Mouse (Mus musculus) lung, postnatal 14 days (tissue): Measurements from ENCODE around the gene Olfr1555-ps1.
"Not testable (repeated sequence)": the region's sequence is repeated elsewhere in the genome, so short reads cannot be mapped to it uniquely, and the experiment has no call there.

Experiments
- DNase-seq: peaks from one replicate; pipeline ENCODE4 v3.0.0; 2021

Gene Olfr1555-ps1

GRCm38 (mm10) chr19:12170062-12170599, at the start of gene Olfr1555-ps1:
TSS of gene Olfr1555-ps1 (minus strand) at chr19:12170112.
- DNase-seq = not testable (repeated sequence)

- no peak for DNase-seq
Measured at GRCm38 (mm10) chr19:12200334-12200733, 30.4 kb upstream of the Olfr1555-ps1 start, which contains the start of gene Olfr1431. TSS of gene Olfr1431 (plus strand) at chr19:12200634.

- DNase-seq = not testable (repeated sequence)
Measured at GRCm38 (mm10) chr19:12199076-12199475, 29.2 kb upstream of the Olfr1555-ps1 start.

- DNase-seq = not testable (repeated sequence)
Measured at GRCm38 (mm10) chr19:12175431-12175830, 5.5 kb upstream of the Olfr1555-ps1 start.

DNA sequence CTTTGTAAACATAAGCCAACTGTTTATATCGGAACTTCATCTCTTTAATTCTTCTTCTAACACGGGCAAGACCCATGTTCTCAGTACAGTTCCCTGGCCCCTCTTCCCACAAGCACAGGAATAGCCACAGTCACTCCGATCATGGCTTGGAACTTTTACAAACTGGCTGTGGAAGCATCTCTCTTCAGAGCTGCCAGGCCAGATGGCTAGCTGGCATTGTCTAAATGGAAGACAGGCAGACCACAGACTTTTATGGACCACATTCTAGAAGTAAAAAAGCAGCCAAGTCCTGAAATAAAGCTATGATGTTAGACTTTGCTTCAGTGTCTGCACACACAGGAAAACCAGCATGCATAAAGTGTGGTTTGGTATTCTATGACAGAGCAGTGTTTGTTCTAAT, 24.5 kb downstream of the Olfr1555-ps1 start:
- DNase-seq = no peak

- no peak for DNase-seq
Measured at GRCm38 (mm10) chr19:12143356-12143755, 26.6 kb downstream of the Olfr1555-ps1 start.

DNA sequence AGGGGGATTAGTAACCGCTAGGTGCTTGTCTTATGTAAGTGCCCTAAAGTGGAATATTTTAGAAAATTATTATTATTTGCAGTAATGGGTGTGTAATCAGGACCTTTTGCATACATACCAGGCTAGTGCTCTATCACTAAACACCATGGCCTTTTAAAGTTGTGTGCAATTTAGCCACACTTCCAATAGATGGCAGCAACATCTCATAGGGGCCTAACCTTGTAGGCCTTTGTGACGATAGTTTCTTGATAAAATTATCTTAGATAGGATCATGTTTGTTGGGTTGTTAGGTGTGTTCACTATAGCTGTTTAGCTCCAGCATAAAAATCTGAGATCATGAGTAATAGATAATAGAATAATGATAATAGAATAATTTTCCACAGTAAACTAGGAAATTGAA, 35.6 kb downstream of the Olfr1555-ps1 start:
- DNase-seq = peak; percentile 3

DNA sequence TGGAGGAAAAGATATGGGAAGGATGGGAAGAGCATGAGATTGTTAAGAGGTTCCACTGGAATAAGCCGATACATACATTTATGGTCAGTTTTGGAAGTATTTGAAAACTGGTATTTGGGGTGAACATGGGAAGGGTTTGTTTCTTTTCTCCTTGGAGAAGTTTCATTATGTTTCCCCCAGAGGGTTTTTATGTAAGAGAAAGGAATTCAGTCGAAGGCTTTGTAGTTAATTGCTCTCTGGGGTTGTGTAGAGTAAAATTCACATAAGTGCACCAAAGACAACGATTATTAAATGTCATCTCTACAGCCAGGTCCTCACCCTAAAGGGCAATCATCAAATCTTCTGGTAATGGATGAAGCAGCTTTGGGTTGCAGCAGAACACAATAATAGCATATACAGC, 46.8 kb downstream of the Olfr1555-ps1 start, which contains the start of gene Olfr76:
Gene Olfr76 (minus strand): TSS at position 101 of the 400 bp plus-strand sequence.
- DNase-seq = no peak

DNA sequence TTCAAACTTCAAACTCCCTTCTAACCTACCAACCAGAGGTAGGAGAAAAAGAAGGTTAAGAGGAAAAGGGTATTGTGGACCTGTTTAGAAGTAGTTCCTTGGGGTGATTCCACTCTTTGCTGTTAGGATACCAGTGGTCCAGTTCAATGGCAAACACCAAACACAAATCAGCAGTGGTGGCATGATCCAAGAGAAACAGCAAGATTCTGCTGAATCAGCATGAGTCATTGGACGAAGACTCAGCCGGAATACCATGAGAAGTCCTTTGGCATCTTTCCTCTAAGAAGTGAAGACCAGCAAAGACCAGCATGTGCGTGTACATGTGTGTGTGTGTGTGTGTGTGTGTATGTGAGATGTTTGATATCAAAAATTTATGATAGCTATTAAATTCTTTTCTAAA, 53.4 kb downstream of the Olfr1555-ps1 start:
- DNase-seq = no peak

GRCm38 (mm10) chr19:12115797-12116196, 54.1 kb downstream of the Olfr1555-ps1 start, which contains the start of gene Olfr1428:
TSS of gene Olfr1428 (minus strand) at chr19:12115897.
- DNase-seq = no peak
